Mouse (Mus musculus) forebrain, postnatal 0 days (tissue): ENCODE data around the gene Arhgap6. TPM values are rescaled to one million over a fixed set of nuclear protein-coding genes. Genes with fewer than 3 reads are reported as not detected.
A peak's percentile ranks its signal among the peaks of the same experiment; 100 is the strongest.

ENCODE experiments used
- ATAC-seq: fragments of 200-750 bp; cut with Nextera tagmentation; 2 replicates; pipeline ENCODE4 v1.8.0; 2017; ENCODE audit warnings: mild to moderate bottlenecking, moderate library complexity
- DNase-seq: peaks from one replicate; pipeline ENCODE4 v3.0.0-alpha.2; 2015
- H3K27ac ChIP-seq: fragments of 300-500 bp; sonication (generic); 2 replicates; pipeline ENCODE4 v1.5.1; 2014; ENCODE audit warnings: low read depth, mild to moderate bottlenecking, antibody characterized with exemption, low read length, moderate library complexity, mixed read lengths
- H3K27me3 ChIP-seq: fragments of 300-500 bp; sonication (generic); 2 replicates; pipeline ENCODE4 v1.6.1; 2014; ENCODE audit warnings: mild to moderate bottlenecking, low read length, mixed read lengths; ENCODE audit not compliant: insufficient read depth
- H3K36me3 ChIP-seq: fragments of 300-500 bp; sonication (generic); 2 replicates; pipeline ENCODE4 v1.6.1; 2014; ENCODE audit warnings: mild to moderate bottlenecking, moderate library complexity; ENCODE audit not compliant: insufficient read depth
- H3K4me1 ChIP-seq: fragments of 300-500 bp; sonication (generic); 2 replicates; pipeline ENCODE4 v1.6.1; 2014; ENCODE audit warnings: antibody characterized with exemption; ENCODE audit not compliant: insufficient read depth
- H3K4me2 ChIP-seq: fragments of 300-500 bp; sonication (generic); 2 replicates; pipeline ENCODE4 v1.6.1; 2014; ENCODE audit warnings: low read depth, mild to moderate bottlenecking, moderate library complexity
- H3K4me3 ChIP-seq: fragments of 300-500 bp; sonication (generic); 2 replicates; pipeline ENCODE4 v1.5.1; 2014; ENCODE audit warnings: low read depth, low read length, mixed read lengths
- H3K9ac ChIP-seq: fragments of 300-500 bp; sonication (generic); 2 replicates; pipeline ENCODE4 v1.6.1; 2014; ENCODE audit warnings: mild to moderate bottlenecking
- H3K9me3 ChIP-seq: fragments of 300-500 bp; sonication (generic); 2 replicates; pipeline ENCODE4 v1.6.1; 2016; ENCODE audit warnings: low read length
- CTCF ChIP-seq: sonication (generic); IDR thresholded peaks from 2 replicates; pipeline ENCODE4 v1.5.1; 2016; ENCODE audit warnings: antibody characterized with exemption, control low read depth, low read depth
- WGBS: fragments of 180-500 bp; shearing (Covaris S2); extraction: QIAGEN DNeasy Blood & Tissue Kit; methylation state at CpG from one replicate; pipeline ENCODE4 v1.1.7; 2014; 5-methylcytosine and 5-hydroxymethylcytosine counted together
- polyA plus RNA-seq: library from polyadenylated mRNA; unstranded; fragments of >200 nt; fragmentation: Nextera tagmentation; extraction: Ambion mirVana; gene quantifications from 2 replicates; pipeline ENCODE4 v1.2.1, GENCODE M21; 2015
- total RNA-seq: library from RNA; depleted of rRNA; stranded (reverse); fragments of >200 nt; gene quantifications from 2 replicates; pipeline ENCODE4 v1.2.3, GENCODE M21; 2014

Gene Arhgap6
- total and polyA plus RNA-seq, 2 experiments from 2014 or later: 1.3 to 4.0 TPM

- WGBS: 80% methylated on average over 2 of the region's 2 CpGs
- no peak overlapping the region for H3K4me3 ChIP-seq
- DNase-seq (no peak), ATAC-seq (no peak)
- no peak overlapping the region for H3K9ac ChIP-seq
- no peaks in the 10 kb centered on the region for H3K4me1 ChIP-seq
- no peak overlapping the region for H3K4me2 ChIP-seq
- no peak for TF ChIP-seq CTCF
- H3K27ac ChIP-seq: no peak overlapping the region
- no peaks in the 10 kb centered on the region for H3K9me3 ChIP-seq
- no peaks in the 10 kb centered on the region for H3K36me3 ChIP-seq
- H3K27me3 ChIP-seq: no peaks in the 10 kb centered on the region
Observed at GRCm38 (mm10) chrX:168920942-168921341, 126.0 kb downstream of the Arhgap6 start.

- Histone ChIP-seq H3K4me3 (no peak overlapping the region), H3K4me1 (no peaks in the 10 kb centered on the region), H3K27me3 (no peaks in the 10 kb centered on the region), H3K9ac (no peak overlapping the region), H3K36me3 (no peaks in the 10 kb centered on the region), H3K9me3 (no peaks in the 10 kb centered on the region), H3K4me2 (no peak overlapping the region), H3K27ac (no peak overlapping the region)
- ATAC-seq (no peak), DNase-seq (no peak)
- no peak for TF ChIP-seq CTCF
- WGBS: 69% methylated on average over 1 of the region's 1 CpGs
Observed at GRCm38 (mm10) chrX:168932420-168932819, 137.5 kb downstream of the Arhgap6 start.

GRCm38 (mm10) chrX:168935447-168935846 lies 140.5 kb downstream of the Arhgap6 start:
- Histone ChIP-seq H3K4me1 (no peaks in the 10 kb centered on the region), H3K9ac (no peak overlapping the region), H3K27ac (no peak overlapping the region), H3K4me2 (no peak overlapping the region), H3K4me3 (no peak overlapping the region), H3K27me3 (no peaks in the 10 kb centered on the region), H3K9me3 (no peaks in the 10 kb centered on the region), H3K36me3 (no peaks in the 10 kb centered on the region)
- DNase-seq: peak; percentile 66
- TF ChIP-seq CTCF: peak; percentile 60
- ATAC-seq: no peak
- WGBS: 12% methylated on average over 3 of the region's 3 CpGs

GRCm38 (mm10) chrX:168937941-168938340 lies 143.0 kb downstream of the Arhgap6 start:
- no peak overlapping the region for H3K9ac ChIP-seq
- H3K4me2 ChIP-seq: no peak overlapping the region
- H3K27me3 ChIP-seq: no peaks in the 10 kb centered on the region
- H3K27ac ChIP-seq: no peak overlapping the region
- H3K4me1 ChIP-seq: no peaks in the 10 kb centered on the region
- H3K36me3 ChIP-seq: no peaks in the 10 kb centered on the region
- TF ChIP-seq CTCF: peak; percentile 54
- peak; percentile 47 for DNase-seq
- H3K9me3 ChIP-seq: no peaks in the 10 kb centered on the region
- no peak overlapping the region for H3K4me3 ChIP-seq
- 52% methylated on average over 4 of the region's 4 CpGs for WGBS
- ATAC-seq: no peak

GRCm38 (mm10) chrX:168941684-168942083 lies 146.8 kb downstream of the Arhgap6 start:
- no peak for DNase-seq
- no peaks in the 10 kb centered on the region for H3K36me3 ChIP-seq
- ATAC-seq: no peak
- no peak overlapping the region for H3K4me3 ChIP-seq
- H3K9ac ChIP-seq: no peak overlapping the region
- no peaks in the 10 kb centered on the region for H3K4me1 ChIP-seq
- TF ChIP-seq CTCF: no peak
- no peaks in the 10 kb centered on the region for H3K9me3 ChIP-seq
- no peaks in the 10 kb centered on the region for H3K27me3 ChIP-seq
- no peak overlapping the region for H3K4me2 ChIP-seq
- 81% methylated on average over 5 of the region's 5 CpGs for WGBS
- no peak overlapping the region for H3K27ac ChIP-seq

- Histone ChIP-seq H3K4me2 (no peak overlapping the region), H3K36me3 (no peaks in the 10 kb centered on the region), H3K9me3 (no peaks in the 10 kb centered on the region), H3K27me3 (no peaks in the 10 kb centered on the region), H3K4me1 (no peaks in the 10 kb centered on the region), H3K9ac (no peak overlapping the region), H3K27ac (no peak overlapping the region), H3K4me3 (no peak overlapping the region)
- TF ChIP-seq CTCF: no peak
- ATAC-seq (no peak), DNase-seq (no peak)
- 75% methylated on average over 4 of the region's 4 CpGs for WGBS
Observed at GRCm38 (mm10) chrX:168943217-168943616, 148.3 kb downstream of the Arhgap6 start.

- WGBS: 60% methylated on average over 1 of the region's 1 CpGs
- no peak for TF ChIP-seq CTCF
Observed at GRCm38 (mm10) chrX:168975444-168975843, 180.5 kb downstream of the Arhgap6 start.

GRCm38 (mm10) chrX:168977776-168978175 lies 182.9 kb downstream of the Arhgap6 start:
- Histone ChIP-seq H3K27me3 (no peaks in the 10 kb centered on the region), H3K9me3 (no peaks in the 10 kb centered on the region), H3K9ac (no peak overlapping the region), H3K4me1 (no peaks in the 10 kb centered on the region), H3K36me3 (no peaks in the 10 kb centered on the region), H3K4me3 (no peak overlapping the region), H3K4me2 (no peak overlapping the region), H3K27ac (no peak overlapping the region)
- DNase-seq: no peak
- WGBS: 70% methylated on average over 3 of the region's 3 CpGs
- ATAC-seq: no peak
- TF ChIP-seq CTCF: no peak

More at GRCm38 (mm10) chrX:168975444-168975843, 180.5 kb downstream of the Arhgap6 start:
- Histone ChIP-seq H3K4me1 (no peaks in the 10 kb centered on the region), H3K27ac (no peak overlapping the region), H3K36me3 (no peaks in the 10 kb centered on the region), H3K9ac (no peak overlapping the region), H3K9me3 (no peaks in the 10 kb centered on the region), H3K4me2 (no peak overlapping the region), H3K27me3 (no peaks in the 10 kb centered on the region), H3K4me3 (no peak overlapping the region)
- DNase-seq: peak; percentile 5
- ATAC-seq: no peak
